Mouse (Mus musculus): ENCODE measurements around the gene Elavl4.

The Elavl4 gene

DNA sequence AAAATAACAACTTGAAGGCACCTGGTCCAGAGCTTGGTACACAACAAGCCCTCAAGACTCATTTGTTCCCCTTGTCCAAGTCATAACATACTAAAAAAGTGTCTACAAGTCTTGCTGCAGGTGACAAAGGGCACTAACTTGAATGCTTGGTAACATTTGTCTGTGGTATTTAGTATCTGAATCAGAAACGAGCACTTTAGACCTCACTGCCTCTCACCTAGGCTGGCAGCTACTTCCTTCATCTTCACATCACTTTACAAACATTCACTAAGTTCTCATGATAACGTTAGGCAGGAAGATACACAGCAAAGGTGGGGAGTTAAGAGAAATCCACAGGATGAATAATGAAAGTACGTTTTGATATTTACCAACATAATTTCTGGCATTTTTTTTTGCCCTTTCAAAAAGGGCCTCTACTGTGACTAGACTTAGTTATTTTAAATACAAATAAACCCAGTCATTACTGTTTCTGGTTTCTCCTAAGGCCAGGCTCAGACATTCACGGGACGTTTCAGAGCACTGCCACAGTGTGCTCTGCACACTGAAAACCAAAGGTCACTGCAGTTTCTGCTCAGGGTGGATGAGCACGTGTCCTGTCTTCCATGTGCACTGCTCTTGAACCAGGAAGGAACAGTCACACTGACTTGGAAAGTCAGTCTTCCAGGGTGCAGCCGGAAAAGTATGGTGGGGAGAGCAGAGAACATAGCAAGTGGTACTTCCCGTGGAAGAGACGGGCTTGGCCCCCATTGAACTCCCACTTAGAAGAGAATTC, 84.7 kb downstream of the Elavl4 start:
- DNase-seq (ENCODE audit: low read depth): no peak

DNA sequence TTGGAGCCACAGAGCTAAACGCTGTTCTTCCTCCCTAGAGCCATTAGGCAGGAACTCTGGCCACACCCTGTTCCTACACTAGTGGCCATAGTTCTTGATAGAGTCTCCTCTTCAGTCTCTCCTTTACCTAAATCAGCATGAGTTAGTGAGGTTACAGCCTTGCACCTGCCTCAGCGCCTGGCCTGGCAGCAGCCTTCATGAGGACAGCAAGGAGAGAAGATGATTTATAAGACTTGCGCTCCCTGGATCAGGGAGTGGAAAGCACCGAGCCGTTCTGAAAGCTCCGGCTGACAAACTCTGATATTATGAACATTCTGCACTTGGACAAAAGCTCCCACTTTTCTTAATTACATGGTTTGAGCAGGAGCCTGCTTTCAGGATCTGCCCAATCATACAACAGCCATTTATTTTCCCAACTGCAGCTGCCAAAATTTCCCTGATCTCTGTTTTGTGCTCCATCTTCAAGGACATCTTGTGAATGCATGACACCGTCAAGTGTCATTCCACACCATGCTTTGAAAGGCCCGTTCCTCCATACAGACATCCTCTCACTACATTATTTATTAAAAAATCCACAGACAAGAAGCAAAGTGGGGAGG, 87.3 kb downstream of the Elavl4 start:
- no peak for DNase-seq (ENCODE audit: low read depth)

DNA sequence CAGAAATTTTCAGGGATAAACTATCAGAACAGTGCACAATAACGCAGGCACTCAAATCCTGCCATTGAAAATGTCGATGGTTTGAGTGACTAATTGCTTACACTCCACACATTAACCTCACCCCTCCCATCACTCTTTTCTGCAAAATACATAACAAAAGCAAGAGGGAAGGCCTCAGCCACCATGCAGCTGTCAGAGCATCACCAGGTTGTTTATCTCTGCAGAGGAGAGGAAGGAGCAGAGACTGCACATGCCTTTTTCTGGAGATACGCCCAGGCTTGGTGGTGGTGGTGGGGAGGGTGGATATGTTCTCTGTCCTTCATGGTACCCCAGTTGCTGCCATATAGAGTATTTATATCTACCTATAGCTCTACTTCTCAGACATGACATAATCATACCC, 94.3 kb downstream of the Elavl4 start:
- no peak for DNase-seq (ENCODE audit: low read depth)

DNA sequence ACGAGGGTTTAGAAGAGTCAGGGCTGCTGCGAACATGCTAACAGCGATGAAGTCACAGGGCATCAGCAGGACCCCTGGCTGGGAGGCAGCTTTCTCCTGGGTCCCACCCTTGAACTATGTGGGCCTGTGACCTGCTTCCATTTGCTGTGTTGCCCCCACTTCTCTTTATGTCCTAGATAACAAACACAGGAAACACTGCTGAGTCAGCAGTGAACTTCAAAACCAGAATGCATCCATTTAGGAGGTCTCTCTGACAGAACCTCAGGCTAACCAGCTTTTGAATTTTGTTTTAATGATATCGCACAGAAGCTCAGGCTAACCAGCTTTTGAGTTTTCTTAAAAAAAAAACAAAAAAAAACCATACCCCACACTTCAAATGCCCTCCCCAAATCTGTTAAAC, 96.1 kb downstream of the Elavl4 start:
- DNase-seq (ENCODE audit: low read depth): no peak

DNA sequence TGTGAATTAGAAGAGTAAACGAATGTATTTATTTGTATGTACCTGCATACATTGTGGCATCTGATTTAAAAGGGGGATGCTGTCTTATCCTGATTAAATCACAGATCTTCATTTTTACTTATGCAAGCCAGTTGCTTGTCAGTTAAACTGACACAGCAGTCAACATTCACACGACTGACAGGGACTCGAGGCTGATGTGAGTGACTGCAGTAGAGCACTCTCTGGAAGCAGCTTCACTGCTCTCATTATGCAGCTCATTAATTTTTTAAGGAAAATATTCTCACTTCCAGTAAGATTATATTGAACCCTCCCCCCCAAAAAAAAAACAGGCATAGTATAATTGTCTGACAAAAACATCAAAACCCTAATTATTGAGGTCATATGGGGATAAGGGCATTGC, 101.7 kb downstream of the Elavl4 start:
- no peak for DNase-seq (ENCODE audit: low read depth)

DNA sequence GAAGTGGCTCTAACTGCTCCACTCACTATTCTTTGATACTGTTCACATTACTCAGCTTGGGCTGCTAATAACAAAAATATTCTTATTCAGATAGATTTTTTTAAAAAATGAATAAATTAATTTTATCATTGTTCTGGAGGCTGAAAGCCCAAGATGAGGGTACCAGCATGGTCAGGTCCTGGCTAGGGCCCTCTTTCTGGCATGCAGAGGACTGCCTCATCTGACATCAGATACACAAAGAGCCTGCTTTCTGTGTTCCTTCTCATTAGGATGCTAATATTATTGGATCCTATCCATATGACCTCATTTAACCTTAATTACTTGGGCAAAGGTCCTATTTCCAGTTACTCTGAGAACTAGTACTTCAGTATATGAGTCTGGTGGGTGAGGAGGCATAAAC, 108.8 kb downstream of the Elavl4 start:
- DNase-seq (ENCODE audit: low read depth): no peak

DNA sequence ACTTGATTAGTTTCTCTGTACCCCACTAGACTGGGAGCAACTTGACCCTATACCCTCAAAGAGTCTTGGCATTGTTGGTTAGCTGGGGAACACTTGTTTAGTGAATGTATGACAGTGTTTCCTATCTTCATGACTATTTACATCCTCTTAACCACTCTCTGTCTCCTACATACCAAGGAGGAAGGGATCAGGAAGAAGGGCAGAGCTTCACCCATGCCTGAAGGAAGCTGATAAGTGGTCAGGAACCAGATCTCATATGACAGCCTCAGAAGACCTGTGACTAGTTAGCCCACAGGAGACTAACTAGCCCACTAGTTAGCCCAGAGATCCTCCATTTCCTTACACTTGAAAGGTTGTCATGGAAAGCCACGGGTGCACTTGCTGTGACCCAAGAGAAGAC, 117.2 kb downstream of the Elavl4 start:
- DNase-seq (ENCODE audit: low read depth): peak; percentile 42

DNA sequence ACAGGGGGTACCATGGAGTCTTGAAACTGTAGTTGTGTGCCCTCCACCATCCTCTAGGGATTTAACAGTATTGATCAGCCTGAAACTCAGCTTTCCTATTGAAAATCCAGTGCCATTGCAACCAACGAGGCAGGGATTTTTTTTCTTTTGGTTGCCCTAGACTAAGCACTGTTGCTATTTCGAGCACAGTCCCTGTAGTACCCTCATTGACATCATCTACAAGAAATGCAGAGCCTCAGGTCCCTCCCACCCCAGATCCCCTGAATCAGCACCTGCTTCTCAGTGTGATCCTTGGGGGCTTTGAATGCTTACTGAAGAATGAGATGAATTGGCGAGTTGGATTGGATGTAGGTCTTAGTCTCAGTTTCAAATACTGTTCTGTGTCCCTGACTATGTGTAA, 119.4 kb downstream of the Elavl4 start:
- DNase-seq (ENCODE audit: low read depth): no peak

DNA sequence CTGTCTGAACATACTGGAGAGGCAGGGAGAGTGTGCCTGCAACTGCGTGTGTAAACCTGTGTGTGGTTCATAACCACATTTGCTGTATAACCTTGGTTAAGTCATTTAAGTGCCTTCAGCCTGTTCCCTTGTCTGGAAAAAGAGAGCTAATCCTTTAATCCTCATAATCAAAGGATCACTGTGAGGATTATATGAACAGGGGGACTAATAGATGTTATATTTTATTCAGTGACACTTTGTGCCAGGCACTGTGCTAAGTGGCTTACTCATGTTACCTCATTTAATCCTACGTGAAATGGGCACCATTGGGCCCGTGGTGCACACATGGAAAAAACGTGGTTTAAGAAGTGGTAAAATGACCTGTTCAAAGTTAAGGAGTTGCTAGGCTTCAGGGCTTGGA, 119.9 kb downstream of the Elavl4 start:
- DNase-seq (ENCODE audit: low read depth): no peak

DNA sequence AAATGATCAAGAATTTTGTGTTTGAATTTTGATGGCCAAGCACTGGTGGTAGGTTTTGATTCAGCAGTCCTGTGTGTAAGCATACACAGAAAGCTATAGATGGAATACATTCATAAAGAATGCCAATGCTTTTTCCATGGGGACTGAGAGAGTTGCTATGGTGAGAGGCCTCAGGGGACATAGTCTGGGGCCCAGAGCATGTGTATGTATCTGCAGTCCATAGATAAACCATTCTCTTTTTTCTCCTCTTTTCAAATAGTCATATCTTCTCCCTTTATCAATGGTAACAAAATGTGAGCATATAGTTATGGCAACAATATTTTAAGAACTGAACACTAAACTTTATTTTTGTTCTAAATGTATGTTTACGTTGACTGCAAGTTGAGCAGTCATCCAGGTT, 122.1 kb downstream of the Elavl4 start:
- DNase-seq (ENCODE audit: low read depth): no peak

DNA sequence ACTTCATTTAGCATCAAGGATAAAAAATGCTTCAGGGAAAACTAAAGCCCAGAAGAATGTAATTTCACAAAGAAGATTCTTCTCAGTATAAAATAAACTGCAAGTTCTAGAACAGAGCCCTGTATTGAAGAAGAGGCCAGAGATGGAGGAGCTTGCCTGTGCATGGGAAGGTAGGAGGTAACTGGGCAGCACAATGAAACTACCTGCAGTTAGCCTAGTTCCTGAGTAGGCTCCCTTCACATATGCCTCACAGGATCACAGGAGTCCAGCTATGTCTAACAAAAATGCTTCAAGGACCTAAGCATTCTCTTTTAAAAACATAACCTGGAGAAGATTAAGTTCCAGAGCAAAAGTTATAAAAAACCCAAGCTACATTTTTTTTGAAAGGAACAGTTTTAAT, 122.5 kb downstream of the Elavl4 start:
- DNase-seq (ENCODE audit: low read depth): no peak

DNA sequence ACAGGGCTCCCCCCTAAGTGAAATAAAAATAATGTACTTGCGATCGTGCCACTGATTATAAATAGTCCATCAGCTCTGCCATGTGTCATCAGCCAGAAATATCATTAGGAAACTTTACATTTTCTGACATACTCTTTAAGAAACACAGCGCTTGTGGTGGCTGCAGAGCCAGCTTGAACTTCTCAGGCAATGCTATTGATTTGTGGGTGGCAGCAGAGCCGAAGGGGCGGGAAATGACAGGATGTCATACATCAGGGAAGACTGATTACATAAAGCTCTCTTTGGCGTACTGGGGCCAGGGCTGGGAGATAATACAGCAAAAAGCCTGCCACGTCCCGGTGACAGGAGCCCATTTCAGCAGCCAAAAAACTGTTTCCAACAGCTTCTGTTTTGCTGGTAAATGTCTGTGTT, 124.1 kb downstream of the Elavl4 start:
- DNase-seq (ENCODE audit: low read depth): no peak

DNA sequence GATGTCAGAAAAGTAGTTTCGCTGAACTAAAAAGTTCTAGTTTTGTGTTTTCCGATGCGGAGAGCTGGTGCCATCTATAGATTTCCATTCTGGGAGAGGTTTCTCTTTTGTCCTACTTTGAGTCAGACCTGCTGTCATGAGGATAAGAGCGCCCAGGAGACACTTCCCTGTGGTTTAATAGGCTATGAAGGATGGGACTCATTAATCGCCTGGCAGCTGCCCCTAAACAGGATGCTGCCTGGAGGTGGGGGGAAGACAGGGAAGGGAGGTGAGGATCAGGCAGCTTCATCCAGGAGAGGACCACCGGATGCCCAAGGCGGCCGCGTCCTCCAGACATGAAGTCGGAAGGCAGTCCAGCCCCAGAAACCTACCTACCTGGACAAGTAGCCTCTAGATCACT, 126.2 kb downstream of the Elavl4 start:
- no peak for DNase-seq (ENCODE audit: low read depth)

DNA sequence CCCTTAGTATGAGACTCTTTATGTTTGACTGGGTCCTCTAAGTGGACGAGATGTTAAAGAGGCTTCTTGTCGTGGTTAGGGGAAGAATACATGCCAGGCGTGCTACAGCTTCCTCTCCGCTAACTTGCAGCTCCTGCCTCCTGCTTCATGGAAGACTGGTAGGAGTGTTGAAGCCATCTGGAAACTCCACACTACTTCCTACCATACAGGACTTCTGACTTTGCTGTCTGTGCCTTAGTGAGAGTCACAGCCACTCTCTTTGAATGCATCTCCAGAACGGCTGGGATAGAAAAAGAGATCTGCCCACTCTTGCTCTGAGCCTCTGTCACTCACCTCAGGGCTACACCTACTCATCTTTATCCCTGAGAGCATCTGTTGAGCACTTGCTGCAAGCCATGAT, 132.9 kb downstream of the Elavl4 start:
- no peak for DNase-seq (ENCODE audit: low read depth)

DNA sequence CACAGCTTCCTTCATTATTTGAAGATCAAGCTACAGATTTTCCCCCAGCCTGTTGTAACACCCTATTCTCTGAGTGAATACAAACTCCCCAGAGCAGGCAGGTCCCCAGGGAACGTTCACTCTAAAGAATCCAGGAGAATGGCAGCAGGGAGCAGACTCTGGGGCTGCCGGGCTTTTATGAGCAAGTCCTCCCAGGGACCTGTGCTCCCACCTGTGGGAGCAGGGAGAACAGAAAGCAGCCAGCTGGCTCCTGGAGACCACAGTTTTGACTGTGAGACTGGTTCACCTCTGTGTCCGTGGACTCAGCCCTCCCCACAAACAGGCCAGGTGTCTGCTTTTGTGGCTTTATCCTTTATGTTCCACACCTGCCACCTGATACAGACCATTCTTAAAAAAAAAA, 134.2 kb downstream of the Elavl4 start:
- DNase-seq (ENCODE audit: low read depth): no peak

DNA sequence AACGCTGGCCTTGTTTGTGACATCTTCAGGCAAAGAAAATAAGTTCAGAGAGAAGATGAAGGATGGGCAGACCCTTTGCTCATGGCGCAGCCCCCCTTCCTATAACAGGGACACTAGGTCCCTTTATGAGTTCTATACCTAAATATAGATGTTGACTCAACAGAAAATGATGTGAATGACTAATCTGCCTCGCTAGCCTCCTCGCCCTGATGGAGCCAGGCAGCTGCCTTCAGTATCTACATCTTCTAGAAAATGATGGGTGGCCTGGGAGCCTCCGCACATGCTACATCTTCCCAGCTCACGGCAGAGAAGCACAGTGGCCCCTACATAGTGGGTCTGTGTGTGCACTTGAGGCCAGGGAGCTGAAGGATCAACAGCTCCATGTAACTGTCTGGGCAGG, 137.2 kb downstream of the Elavl4 start:
- no peak for DNase-seq (ENCODE audit: low read depth)

DNA sequence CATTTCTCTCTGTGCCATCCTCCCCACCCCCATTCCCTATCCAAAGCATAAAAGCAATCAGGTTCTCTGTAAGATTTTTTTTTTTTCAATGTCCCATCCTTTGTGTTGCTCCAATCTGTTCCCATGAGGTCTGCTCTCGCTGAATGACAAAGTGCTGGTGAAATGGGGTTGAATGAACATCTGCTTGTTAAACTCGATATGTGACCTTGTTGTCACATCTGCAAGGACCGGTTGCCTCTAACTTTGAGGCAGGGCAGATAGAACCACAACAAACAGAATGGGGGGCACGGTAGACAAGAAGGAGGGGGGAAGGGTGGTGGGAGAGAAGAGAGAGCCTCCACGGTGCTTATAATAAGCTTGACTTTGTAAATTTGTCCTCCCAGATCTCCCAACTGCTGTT, 138.0 kb downstream of the Elavl4 start:
- DNase-seq (ENCODE audit: low read depth): no peak

DNA sequence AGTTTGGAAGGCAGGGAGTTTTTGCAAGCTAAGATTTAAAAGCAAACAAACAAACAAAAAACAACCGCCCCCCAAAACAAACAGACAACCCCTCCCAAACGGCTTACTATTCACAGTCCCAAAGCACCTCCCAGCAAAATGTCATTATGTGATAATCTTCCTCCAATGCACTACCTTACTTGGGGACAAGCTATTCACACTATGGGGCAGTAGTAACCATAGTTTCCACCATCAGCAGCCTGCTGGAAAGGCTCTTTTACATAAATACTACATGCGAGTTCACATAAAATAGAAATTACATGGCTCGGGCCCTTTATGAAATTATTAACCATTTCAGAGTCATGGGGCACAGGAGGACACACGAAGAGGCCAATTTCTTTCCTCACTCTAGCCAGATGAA, 141.5 kb downstream of the Elavl4 start:
- DNase-seq (ENCODE audit: low read depth): no peak

DNA sequence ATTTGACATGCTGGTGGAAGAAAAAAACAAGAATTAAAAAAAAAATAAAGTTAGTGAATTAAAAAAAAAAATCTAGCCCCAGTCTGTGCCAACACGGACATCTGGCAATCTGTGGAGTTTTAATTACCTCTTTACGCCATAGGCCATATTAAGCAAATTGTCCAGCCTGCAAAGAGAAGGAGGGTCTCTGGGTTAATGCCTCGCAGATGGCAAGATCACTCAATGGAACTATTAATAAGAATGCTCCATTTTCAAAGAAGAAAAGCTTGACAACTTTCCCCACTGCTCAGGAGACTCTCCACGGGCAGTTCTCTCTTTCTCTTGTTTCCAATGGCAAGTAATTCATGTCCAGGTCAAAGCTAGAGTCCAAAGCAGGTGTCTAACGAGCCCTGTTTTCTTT, 142.1 kb downstream of the Elavl4 start:
- no peak for DNase-seq (ENCODE audit: low read depth)

DNA sequence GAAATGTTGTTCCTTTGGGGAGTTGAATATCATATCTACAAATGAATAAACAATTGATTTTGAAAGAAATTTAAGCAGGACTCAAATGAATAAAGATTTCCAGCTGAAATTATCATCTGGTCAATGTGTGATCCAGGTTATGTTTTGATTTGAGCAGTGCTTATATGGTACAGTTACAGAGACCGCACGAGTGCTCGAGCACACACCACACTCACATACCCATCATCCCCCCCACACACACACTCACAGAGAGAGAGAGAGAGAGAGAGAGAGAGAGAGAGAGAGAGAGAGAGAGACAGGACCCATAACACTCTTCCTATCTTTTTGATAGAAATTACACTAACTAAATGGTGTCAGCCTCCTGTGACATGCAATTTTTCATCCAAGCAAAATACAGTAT, 150.0 kb downstream of the Elavl4 start:
- no peak for DNase-seq (ENCODE audit: low read depth)

DNA sequence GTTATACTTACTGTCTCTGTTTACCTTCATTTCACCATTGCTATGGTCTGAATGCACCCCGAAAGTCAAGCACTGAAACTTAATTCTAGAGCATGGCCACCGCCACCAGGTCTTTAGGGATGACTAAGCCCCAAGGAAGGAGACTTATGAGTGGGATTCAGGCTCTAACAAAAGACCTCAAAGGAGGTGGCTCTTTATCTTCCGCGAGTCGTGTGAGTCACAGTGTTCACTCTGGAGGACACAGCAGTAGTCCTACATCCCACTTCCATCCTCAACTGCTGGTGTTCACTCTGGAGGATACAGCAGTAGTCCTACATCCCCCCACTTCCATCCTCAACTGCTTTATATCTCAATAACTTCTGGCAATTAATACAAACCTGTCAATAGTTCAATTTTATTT, 151.8 kb downstream of the Elavl4 start:
- DNase-seq (ENCODE audit: low read depth): no peak

DNA sequence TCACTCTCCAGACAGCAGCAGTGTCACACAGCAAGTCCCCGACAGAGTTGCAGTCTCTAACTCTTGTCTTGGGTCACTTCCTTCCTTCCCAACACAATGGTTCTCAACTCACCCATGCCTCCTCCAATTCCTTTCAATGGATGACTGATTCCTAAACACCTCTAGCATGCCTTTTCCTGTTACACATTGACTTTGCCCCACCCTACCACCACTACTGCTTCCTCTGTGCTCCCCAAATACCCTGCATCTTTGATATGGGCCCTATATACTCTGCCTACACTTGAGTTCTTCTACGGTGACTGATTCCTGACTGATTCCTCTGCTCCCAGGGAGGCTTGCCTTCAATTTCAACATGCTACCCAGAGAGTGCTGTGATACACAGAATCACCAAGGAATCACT, 153.1 kb downstream of the Elavl4 start:
- no peak for DNase-seq (ENCODE audit: low read depth)

DNA sequence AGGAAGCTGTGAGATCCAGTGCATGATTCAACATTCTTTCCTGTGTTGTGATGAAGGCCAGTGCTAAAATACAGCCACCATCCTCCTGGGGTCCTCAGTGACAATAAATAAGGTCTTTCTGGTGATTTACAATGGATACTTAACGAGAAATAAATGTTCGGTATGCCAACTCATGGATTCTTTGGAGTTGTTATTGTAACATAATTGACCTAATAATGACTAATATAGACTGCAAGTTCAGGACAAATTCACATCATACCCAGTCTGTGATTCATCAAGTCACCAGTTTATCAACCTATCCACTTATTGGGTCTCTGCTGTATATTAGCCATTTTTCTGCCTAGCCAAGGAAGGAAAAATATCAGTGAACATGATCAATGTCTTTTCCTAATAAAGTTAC, 174.4 kb downstream of the Elavl4 start:
- DNase-seq (ENCODE audit: low read depth): no peak

DNA sequence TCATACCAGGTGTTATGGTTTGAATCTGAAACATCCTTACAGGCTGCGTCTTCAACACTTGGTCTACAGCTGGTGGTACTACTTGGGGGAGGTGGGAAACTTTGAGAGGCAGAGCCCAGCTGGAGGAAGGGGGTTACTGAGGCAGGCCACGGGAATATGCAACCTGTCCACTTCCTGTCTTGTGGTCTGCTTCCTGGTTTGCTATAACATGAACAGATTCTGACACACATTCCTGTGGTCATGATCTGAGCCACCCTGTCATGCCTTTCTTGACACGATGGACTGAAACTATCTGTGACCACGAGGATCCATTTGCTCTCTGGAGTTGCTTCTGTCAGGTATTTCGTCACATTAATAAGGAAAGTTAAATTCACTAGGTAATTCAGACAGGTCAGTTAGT, 179.7 kb downstream of the Elavl4 start:
- DNase-seq (ENCODE audit: low read depth): no peak
